Mouse (Mus musculus): ENCODE measurements around the gene Il22ra2. TPM values are rescaled to one million over a fixed set of nuclear protein-coding genes. Genes with fewer than 3 reads are reported as not detected.
A peak's percentile ranks its signal among the peaks of the same experiment; 100 is the strongest.

Il22ra2 gene
- polyA plus RNA-seq, 1 experiment from 2014 or later: not detected

GRCm38 (mm10) chr10:19585860-19586259 lies 35.9 kb upstream of the Il22ra2 start:
- ATAC-seq (ENCODE audit: low read depth): no peak
- H3K4me2 ChIP-seq (ENCODE audit: low read depth, low read length): no peak overlapping the region
- H3K36me3 ChIP-seq (ENCODE audit: control insufficient read depth, insufficient read depth, low read length): no peaks in the 10 kb centered on the region
- no peak overlapping the region for H3K4me3 ChIP-seq (ENCODE audit: low read depth, low read length)
- no peaks in the 10 kb centered on the region for H3K27me3 ChIP-seq (ENCODE audit: control insufficient read depth, insufficient read depth, low read length)
- H3K9ac ChIP-seq (replicated peaks; ENCODE audit: low read depth, low read length): no peak overlapping the region
- H3K9me3 ChIP-seq (ENCODE audit: control insufficient read depth, low read length): no peaks in the 10 kb centered on the region
- 90% methylated on average over 5 of the region's 5 CpGs for WGBS
- H3K27ac ChIP-seq (ENCODE audit: low read depth, low read length): no peak overlapping the region
- H3K4me1 ChIP-seq (ENCODE audit: control insufficient read depth, insufficient read depth, low read length): no peaks in the 10 kb centered on the region

- H3K9ac ChIP-seq (replicated peaks; ENCODE audit: low read depth, low read length): no peak overlapping the region
- H3K9me3 ChIP-seq (ENCODE audit: control insufficient read depth, low read length): no peaks in the 10 kb centered on the region
- WGBS: 82% methylated on average over 3 of the region's 3 CpGs
- H3K27ac ChIP-seq (ENCODE audit: low read depth, low read length): no peak overlapping the region
- H3K27me3 ChIP-seq (ENCODE audit: control insufficient read depth, insufficient read depth, low read length): no peaks in the 10 kb centered on the region
- no peak overlapping the region for H3K4me3 ChIP-seq (ENCODE audit: low read depth, low read length)
- no peak for ATAC-seq (ENCODE audit: low read depth)
- no peaks in the 10 kb centered on the region for H3K36me3 ChIP-seq (ENCODE audit: control insufficient read depth, insufficient read depth, low read length)
- no peak overlapping the region for H3K4me2 ChIP-seq (ENCODE audit: low read depth, low read length)
- no peaks in the 10 kb centered on the region for H3K4me1 ChIP-seq (ENCODE audit: control insufficient read depth, insufficient read depth, low read length)
Observed at GRCm38 (mm10) chr10:19587281-19587680, 34.5 kb upstream of the Il22ra2 start.

GRCm38 (mm10) chr10:19589626-19590025 lies 32.2 kb upstream of the Il22ra2 start:
- no peak overlapping the region for H3K4me2 ChIP-seq (ENCODE audit: low read depth, low read length)
- H3K36me3 ChIP-seq (ENCODE audit: control insufficient read depth, insufficient read depth, low read length): no peaks in the 10 kb centered on the region
- H3K27ac ChIP-seq (ENCODE audit: low read depth, low read length): no peak overlapping the region
- ATAC-seq (ENCODE audit: low read depth): no peak
- H3K9me3 ChIP-seq (ENCODE audit: control insufficient read depth, low read length): no peaks in the 10 kb centered on the region
- WGBS: 87% methylated on average over 12 of the region's 12 CpGs
- no peak overlapping the region for H3K9ac ChIP-seq (replicated peaks; ENCODE audit: low read depth, low read length)
- 0 out of 2 replicates have a peak, but pooled peaks cover 6% of the 10 kb centered on the region for H3K4me1 ChIP-seq (ENCODE audit: control insufficient read depth, insufficient read depth, low read length)
- H3K27me3 ChIP-seq (ENCODE audit: control insufficient read depth, insufficient read depth, low read length): no peaks in the 10 kb centered on the region
- no peak overlapping the region for H3K4me3 ChIP-seq (ENCODE audit: low read depth, low read length)

GRCm38 (mm10) chr10:19591286-19591640 lies 30.5 kb upstream of the Il22ra2 start:
- no peaks in the 10 kb centered on the region for H3K36me3 ChIP-seq (ENCODE audit: control insufficient read depth, insufficient read depth, low read length)
- H3K4me3 ChIP-seq (ENCODE audit: low read depth, low read length): peak overlapping the region; percentile 73
- no peak overlapping the region for H3K27ac ChIP-seq (ENCODE audit: low read depth, low read length)
- peak overlapping the region; percentile 89 for H3K4me2 ChIP-seq (ENCODE audit: low read depth, low read length)
- no peak overlapping the region for H3K9ac ChIP-seq (replicated peaks; ENCODE audit: low read depth, low read length)
- no peaks in the 10 kb centered on the region for H3K27me3 ChIP-seq (ENCODE audit: control insufficient read depth, insufficient read depth, low read length)
- ATAC-seq (ENCODE audit: low read depth): no peak; the same call in 1 of the 2 replicates
- H3K9me3 ChIP-seq (ENCODE audit: control insufficient read depth, low read length): no peaks in the 10 kb centered on the region
- 0 out of 2 replicates have a peak, but pooled peaks cover 6% of the 10 kb centered on the region for H3K4me1 ChIP-seq (ENCODE audit: control insufficient read depth, insufficient read depth, low read length)
- WGBS: 33% methylated on average over 6 of the region's 6 CpGs

- H3K27me3 ChIP-seq (ENCODE audit: control insufficient read depth, insufficient read depth, low read length): no peaks in the 10 kb centered on the region
- WGBS: under 1% methylated on average over 52 of the region's 52 CpGs
- H3K9me3 ChIP-seq (ENCODE audit: control insufficient read depth, low read length): no peaks in the 10 kb centered on the region
- peak within 1 kb of the TSS; percentile 73 for H3K4me3 ChIP-seq (ENCODE audit: low read depth, low read length)
- H3K4me1 ChIP-seq (ENCODE audit: control insufficient read depth, insufficient read depth, low read length): 0 out of 2 replicates have a peak, but pooled peaks cover 6% of the 10 kb centered on the region
- H3K9ac ChIP-seq (replicated peaks; ENCODE audit: low read depth, low read length): peak within 1 kb of the TSS; percentile 80
- H3K4me2 ChIP-seq (ENCODE audit: low read depth, low read length): peak within 1 kb of the TSS; percentile 89
- ATAC-seq (ENCODE audit: low read depth): peak; percentile 99
- H3K27ac ChIP-seq (ENCODE audit: low read depth, low read length): peak within 1 kb of the TSS; percentile 66; the same call in 1 of the 2 replicates
- no peaks in the 10 kb centered on the region for H3K36me3 ChIP-seq (ENCODE audit: control insufficient read depth, insufficient read depth, low read length)
Observed at GRCm38 (mm10) chr10:19591641-19592441, 30.0 kb upstream of the Il22ra2 start, which contains the start of gene Ifngr1. TSS of gene Ifngr1 (plus strand) at chr10:19591949.

- Histone ChIP-seq H3K27me3 (ENCODE audit: control insufficient read depth, insufficient read depth, low read length) (no peaks in the 10 kb centered on the region), H3K4me3 (ENCODE audit: low read depth, low read length) (peak overlapping the region; percentile 73), H3K9me3 (ENCODE audit: control insufficient read depth, low read length) (no peaks in the 10 kb centered on the region), H3K36me3 (ENCODE audit: control insufficient read depth, insufficient read depth, low read length) (no peaks in the 10 kb centered on the region), H3K4me2 (ENCODE audit: low read depth, low read length) (peak overlapping the region; percentile 89), H3K27ac (ENCODE audit: low read depth, low read length) (no peak overlapping the region), H3K9ac (replicated peaks; ENCODE audit: low read depth, low read length) (peak overlapping the region; percentile 80), H3K4me1 (ENCODE audit: control insufficient read depth, insufficient read depth, low read length) (0 out of 2 replicates have a peak, but pooled peaks cover 6% of the 10 kb centered on the region)
- ATAC-seq (ENCODE audit: low read depth): no peak
- WGBS: 7% methylated on average over 3 of the region's 3 CpGs
Observed at GRCm38 (mm10) chr10:19592556-19592955, 29.2 kb upstream of the Il22ra2 start.

GRCm38 (mm10) chr10:19593296-19593695 lies 28.5 kb upstream of the Il22ra2 start:
- WGBS: 89% methylated on average over 3 of the region's 3 CpGs
- H3K27me3 ChIP-seq (ENCODE audit: control insufficient read depth, insufficient read depth, low read length): no peaks in the 10 kb centered on the region
- no peak overlapping the region for H3K9ac ChIP-seq (replicated peaks; ENCODE audit: low read depth, low read length)
- H3K27ac ChIP-seq (ENCODE audit: low read depth, low read length): no peak overlapping the region
- H3K4me2 ChIP-seq (ENCODE audit: low read depth, low read length): no peak overlapping the region; the same call in 1 of the 2 replicates
- no peak overlapping the region for H3K4me3 ChIP-seq (ENCODE audit: low read depth, low read length)
- H3K9me3 ChIP-seq (ENCODE audit: control insufficient read depth, low read length): no peaks in the 10 kb centered on the region
- H3K36me3 ChIP-seq (ENCODE audit: control insufficient read depth, insufficient read depth, low read length): no peaks in the 10 kb centered on the region
- ATAC-seq (ENCODE audit: low read depth): no peak
- H3K4me1 ChIP-seq (ENCODE audit: control insufficient read depth, insufficient read depth, low read length): 0 out of 2 replicates have a peak, but pooled peaks cover 6% of the 10 kb centered on the region

- no peak overlapping the region for H3K27ac ChIP-seq (ENCODE audit: low read depth, low read length)
- 0 out of 2 replicates have a peak, but pooled peaks cover 6% of the 10 kb centered on the region for H3K4me1 ChIP-seq (ENCODE audit: control insufficient read depth, insufficient read depth, low read length)
- 89% methylated on average over 3 of the region's 3 CpGs for WGBS
- H3K36me3 ChIP-seq (ENCODE audit: control insufficient read depth, insufficient read depth, low read length): no peaks in the 10 kb centered on the region
- H3K4me3 ChIP-seq (ENCODE audit: low read depth, low read length): no peak overlapping the region
- H3K27me3 ChIP-seq (ENCODE audit: control insufficient read depth, insufficient read depth, low read length): no peaks in the 10 kb centered on the region
- no peak overlapping the region for H3K9ac ChIP-seq (replicated peaks; ENCODE audit: low read depth, low read length)
- H3K4me2 ChIP-seq (ENCODE audit: low read depth, low read length): no peak overlapping the region
- ATAC-seq (ENCODE audit: low read depth): no peak
- H3K9me3 ChIP-seq (ENCODE audit: control insufficient read depth, low read length): no peaks in the 10 kb centered on the region
Observed at GRCm38 (mm10) chr10:19594201-19594905, 27.4 kb upstream of the Il22ra2 start.

- no peak overlapping the region for H3K9ac ChIP-seq (replicated peaks; ENCODE audit: low read depth, low read length)
- H3K4me2 ChIP-seq (ENCODE audit: low read depth, low read length): no peak overlapping the region
- no peaks in the 10 kb centered on the region for H3K9me3 ChIP-seq (ENCODE audit: control insufficient read depth, low read length)
- H3K4me3 ChIP-seq (ENCODE audit: low read depth, low read length): no peak overlapping the region
- no peak for ATAC-seq (ENCODE audit: low read depth)
- no peaks in the 10 kb centered on the region for H3K36me3 ChIP-seq (ENCODE audit: control insufficient read depth, insufficient read depth, low read length)
- no peaks in the 10 kb centered on the region for H3K27me3 ChIP-seq (ENCODE audit: control insufficient read depth, insufficient read depth, low read length)
- WGBS: 84% methylated on average over 4 of the region's 4 CpGs
- 0 out of 2 replicates have a peak, but pooled peaks cover 6% of the 10 kb centered on the region for H3K4me1 ChIP-seq (ENCODE audit: control insufficient read depth, insufficient read depth, low read length)
- no peak overlapping the region for H3K27ac ChIP-seq (ENCODE audit: low read depth, low read length)
Observed at GRCm38 (mm10) chr10:19596866-19597265, 24.9 kb upstream of the Il22ra2 start.
